Mouse (Mus musculus): Measurements from ENCODE around the gene Fkbp8.

Gene Fkbp8

DNA sequence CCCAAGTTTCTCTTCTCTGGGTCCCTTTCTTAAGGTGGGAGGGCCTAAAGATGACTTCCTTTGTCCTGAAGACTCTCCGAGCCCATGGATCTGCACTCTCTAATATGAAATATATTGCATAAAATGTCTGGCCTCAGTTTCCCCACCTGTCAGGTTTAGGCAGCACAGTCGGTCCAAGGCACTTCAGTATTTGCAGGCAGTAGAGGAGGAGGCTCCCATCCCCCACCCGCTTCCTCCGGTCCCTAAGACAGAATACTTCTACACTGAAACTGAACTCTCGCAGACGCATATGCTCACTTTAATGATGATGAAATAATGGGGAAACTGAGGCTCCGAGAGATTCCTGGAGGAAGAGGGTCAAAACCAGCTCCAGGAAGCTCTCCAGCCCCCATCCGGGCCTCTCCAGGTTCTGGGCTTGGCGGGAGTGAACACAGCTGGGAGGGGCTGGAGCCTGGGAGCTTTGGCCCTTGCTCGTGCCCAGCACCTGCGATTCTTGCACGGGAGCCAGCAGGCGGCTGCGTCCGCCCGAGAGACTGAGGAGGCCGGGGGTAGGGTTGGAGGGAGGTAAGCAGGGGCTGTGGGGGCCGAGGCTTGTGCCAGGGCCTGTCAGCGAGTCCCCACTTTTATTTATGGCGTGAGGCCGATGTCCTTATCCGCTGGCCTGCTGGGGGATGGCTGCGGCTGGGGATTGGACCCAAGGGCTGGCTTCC is 25.5 kb upstream of the Fkbp8 start:
- DNase-seq (ENCODE audit: low read depth): peak; percentile 31

DNA sequence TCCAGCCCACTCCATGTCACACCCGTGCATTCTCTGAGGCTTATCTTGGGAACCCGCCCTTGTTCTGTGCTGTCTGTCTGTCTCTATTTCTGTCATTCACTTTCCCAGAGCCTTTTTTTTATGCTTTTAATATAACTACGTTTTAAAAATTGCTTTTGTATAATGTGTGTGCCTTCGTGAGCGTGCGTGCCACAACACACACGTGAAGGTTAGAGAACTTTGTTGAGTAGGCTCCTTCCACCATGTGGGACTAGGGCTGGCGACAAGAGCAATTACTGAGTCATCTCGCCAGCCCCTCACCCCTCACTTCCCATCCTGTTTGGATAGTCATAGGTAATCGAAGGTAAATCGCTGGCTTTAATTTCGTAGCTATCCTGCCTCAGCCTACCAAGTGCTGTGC is 25.0 kb upstream of the Fkbp8 start:
- no peak for DNase-seq (ENCODE audit: low read depth)

DNA sequence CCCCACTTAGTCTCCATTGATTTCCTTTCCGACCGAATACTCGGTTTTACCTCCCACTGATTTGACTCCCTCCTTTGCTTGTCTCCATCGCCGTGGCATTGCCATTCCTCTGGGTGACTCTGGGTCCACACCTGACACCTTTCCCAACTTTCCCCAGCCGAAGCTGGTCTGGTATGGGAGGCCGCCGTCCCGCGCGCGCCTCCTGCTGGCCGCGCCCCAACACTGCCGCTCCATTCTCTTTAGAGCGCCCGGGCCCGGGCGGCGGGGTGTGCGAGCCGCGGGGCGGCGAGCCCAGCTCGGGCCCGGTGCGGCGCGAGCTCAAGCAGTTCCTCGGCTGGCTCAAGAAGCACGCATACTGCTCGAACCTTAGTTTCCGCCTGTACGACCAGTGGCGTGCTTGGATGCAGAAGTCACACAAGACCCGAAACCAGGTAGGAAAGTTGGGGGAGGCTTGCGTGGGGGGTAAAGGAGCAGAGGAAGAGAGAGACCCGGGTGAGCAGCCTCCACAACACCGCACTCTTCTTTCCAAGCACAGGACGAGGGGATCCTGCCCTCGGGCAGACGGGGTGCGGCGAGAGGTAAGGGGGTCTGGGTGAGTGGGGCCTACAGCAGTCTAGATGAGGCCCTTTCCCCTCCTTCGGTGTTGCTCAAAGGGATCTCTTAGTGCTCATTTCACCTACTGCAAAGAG is 24.3 kb upstream of the Fkbp8 start:
- DNase-seq (ENCODE audit: low read depth): peak; percentile 79

DNA sequence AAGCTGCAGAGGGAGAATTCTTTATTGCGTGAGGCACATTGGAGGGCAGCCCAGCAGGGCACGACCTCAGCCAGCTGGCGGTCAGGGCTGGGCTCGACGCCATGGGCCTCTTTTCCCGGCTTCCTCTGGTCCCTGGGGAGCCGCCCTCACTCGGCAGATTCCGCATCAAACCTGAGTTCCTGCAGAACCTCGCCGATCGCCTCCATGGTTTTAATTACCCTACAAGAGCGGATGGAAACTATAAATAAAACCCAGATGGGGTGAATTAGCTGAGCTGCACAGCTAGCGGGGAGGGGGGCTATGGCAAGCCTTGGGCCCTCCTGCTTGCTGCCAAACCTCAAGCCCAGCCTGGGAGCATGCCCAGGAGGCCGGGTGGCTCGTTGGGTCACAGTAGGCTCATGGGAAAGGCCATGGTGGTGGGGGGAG is 23.2 kb upstream of the Fkbp8 start:
- no peak for DNase-seq (ENCODE audit: low read depth)

DNA sequence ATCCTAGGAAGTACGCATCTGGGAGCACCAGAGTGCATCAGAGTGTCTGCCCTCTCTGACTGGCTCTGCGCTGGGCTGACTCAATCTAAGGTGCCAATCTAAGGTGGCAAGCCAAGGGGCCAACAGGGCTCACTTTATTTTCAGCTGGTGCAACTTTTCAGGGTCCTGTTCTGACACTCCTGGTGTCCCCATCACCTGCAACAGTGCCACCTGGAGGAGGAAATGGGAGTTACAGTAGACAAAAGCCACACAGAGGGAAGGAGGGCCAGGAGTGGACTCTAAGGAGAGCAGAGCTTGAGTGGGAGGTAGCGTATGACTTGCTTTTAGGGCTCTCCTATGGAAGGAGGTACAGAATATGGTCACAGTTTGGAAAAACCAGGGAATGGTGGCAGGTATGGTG is 22.7 kb upstream of the Fkbp8 start:
- DNase-seq (ENCODE audit: low read depth): peak; percentile 92

DNA sequence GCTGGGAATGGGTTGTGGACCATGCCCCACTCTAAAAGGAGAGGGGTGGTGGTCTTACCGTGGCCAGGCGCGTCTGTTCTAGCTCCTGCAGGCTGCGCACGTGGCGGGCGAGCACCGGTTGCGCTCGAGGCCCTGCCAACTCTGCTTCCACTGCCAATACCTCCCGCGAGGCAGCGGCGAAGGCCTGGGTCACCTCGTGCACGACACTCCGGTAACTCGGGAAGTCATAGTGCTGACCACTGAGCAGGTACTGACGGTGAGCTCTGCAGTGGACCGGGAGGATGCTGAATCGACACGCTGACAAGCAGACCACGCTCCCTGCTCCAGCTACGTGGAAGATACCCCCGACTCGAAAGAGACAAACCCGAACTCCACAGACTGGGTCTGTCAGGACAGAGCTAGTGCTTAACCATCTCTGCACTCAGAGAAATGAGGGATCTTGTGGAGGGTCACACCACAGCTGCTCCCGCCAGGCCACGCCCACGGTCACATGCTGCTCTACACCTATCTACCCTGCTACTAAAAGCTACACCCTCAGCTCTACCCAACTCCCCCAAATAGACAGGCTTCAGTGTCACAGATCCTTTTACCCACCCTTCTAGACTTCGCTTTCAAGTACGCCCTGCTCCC is 21.7 kb upstream of the Fkbp8 start:
- DNase-seq (ENCODE audit: low read depth): no peak

DNA sequence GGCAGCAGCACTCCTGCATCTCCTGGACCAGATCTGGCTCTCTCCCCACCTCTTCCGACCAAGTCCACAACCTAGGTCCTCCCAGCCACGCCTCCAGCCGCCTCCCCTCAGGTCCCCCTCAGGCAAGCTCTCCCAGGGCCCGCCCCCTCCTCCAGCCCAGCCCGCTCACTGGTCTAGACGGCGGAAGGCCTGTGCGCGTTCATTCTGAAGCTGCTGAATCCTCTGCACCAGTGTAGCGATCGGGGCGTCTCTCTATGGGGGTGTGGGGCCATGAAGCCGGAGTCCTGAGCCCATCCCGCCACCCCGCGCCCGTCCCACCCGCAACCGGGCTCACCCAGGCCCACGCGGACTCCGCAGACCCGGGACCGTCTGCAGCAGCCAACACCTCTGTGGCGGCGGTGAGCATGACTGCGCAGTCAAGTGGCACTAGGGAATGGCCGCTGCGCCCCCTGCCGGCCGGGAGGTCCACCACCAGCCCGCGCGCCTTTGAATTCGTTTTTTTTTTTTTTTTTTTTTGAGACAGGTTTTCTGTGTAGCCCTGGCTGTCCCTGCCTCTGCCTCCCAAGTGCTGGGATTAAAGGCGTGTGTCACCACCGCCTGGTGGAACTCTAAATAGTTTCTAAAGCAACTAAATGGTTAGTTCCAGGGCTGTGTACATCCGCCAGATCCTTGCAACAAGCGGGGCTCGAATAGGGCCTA is 21.0 kb upstream of the Fkbp8 start, which contains the start of gene Rex1bd:
Gene Rex1bd (minus strand): TSS at position 425 of the 699 bp plus-strand sequence.
- peak; percentile 96 for DNase-seq (ENCODE audit: low read depth)

DNA sequence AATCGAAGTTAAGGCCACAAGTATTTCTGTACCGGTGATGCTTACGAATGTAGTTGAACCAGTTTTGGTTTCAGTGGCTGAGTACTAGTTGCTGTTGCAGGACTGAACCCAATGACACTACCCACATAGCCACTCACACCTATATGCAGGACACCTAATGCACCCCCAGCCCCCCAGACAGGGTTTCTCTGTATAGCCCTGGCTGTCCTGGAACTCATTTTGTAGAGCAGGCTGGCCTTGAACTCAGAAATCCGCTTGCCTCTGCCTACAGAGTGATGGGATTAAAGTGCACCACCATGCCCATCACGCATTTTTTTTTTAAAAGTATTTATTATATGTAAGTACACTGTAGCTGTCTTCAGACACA is 20.5 kb upstream of the Fkbp8 start:
- no peak for DNase-seq (ENCODE audit: low read depth)

DNA sequence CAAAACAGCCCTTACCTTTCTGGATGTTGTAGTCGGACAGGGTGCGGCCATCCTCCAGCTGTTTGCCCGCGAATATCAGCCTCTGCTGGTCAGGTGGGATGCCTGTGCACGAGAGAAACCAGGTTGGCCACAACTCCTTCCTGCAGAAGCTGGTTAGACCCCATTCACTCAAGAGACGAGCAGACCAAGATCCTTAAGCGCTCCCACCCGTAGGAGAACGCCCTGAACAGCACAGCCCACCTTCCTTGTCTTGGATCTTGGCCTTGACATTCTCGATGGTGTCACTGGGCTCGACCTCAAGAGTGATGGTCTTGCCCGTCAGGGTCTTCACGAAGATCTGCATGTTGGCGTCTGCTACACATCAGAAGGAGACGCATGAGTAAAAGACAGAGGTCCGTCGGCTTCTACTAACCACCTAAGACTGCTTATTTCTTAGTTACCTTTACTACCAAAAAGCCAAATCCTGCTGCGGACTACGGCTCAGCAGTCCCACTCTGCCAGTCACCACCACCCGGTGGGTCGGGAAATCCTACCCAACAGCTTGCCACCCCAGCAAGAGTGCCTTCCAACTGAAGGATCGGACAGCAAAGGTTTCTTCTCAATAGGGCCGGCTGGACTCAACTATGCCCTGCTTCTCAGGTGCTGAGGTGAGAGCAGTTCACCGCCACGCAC is 18.1 kb upstream of the Fkbp8 start:
- peak; percentile 42 for DNase-seq (ENCODE audit: low read depth)

DNA sequence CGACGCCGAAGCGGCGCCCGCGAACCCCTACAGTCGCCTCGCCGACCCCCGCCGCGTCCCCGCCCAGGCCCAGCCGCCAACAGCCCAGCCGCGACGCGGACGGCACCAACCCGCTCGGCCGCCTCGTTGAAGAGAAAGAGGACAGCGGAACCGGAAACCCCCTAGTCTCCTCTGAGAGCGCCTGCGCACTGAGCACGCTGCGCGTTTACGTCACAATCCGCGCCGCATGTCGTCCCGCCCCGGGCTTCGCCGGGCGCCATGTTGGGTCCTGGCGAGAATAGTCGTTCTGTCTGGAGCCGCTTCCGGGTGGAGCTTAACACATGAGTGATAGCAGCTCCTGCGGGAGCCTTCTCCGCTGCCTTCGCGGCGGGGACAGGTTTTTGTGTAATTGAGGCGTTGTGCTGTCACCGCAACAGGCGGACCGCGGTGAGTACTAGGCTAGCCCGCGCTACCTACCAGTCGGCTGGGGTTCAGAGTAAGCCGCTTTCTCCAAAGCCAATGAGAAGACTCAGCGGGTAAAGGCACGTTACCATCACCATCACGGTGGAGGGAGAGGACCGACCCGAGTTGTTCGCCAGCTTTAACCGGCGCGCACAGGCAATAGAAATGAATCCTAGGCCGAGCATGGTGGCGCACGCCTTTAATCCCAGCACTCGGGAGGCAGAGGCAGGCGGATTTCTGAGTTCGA is 17.2 kb upstream of the Fkbp8 start, which contains the start of gene Uba52:
Gene Uba52 (minus strand): TSS at position 574 of the 688 bp plus-strand sequence.
- peak; percentile 99 for DNase-seq (ENCODE audit: low read depth)

DNA sequence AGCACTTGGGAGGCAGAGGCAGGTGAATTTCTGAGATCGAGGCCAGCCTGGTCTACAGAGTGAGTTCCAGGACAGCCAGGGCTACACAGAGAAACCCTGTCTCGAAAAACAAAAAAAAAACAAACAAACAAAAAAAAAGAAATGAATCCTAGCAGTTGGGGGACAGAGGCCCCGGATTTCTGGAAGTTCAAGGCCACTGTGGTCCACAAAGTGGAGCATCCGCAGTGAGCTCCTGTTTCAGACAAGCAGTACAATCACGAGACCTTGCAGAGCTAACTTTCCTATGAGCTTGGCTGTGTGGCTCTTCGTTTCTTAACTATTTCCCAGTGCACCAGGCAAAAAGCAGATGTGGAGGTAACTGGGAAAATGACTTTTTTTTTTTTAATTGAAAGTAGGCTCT is 16.4 kb upstream of the Fkbp8 start:
- DNase-seq (ENCODE audit: low read depth): peak; percentile 40

DNA sequence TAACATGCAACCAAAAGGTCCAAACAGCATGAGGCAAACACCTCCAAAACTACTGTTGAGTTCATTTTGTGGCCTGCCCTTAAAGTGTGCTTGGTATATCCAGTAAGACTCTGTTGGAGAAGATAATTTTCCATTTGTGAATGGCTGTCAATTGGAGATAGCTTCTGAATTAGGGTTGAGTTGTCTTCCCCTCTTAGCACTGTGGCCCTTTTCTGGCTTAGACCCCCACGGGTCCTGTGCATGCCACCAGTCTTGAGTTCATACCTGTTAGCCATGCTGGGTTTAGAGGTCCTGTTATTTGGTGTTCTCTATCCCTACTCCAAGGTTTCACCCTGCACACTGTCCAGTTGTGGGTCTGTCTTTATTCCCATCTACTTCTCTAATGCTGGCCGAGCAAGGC is 15.8 kb upstream of the Fkbp8 start:
- DNase-seq (ENCODE audit: low read depth): no peak

DNA sequence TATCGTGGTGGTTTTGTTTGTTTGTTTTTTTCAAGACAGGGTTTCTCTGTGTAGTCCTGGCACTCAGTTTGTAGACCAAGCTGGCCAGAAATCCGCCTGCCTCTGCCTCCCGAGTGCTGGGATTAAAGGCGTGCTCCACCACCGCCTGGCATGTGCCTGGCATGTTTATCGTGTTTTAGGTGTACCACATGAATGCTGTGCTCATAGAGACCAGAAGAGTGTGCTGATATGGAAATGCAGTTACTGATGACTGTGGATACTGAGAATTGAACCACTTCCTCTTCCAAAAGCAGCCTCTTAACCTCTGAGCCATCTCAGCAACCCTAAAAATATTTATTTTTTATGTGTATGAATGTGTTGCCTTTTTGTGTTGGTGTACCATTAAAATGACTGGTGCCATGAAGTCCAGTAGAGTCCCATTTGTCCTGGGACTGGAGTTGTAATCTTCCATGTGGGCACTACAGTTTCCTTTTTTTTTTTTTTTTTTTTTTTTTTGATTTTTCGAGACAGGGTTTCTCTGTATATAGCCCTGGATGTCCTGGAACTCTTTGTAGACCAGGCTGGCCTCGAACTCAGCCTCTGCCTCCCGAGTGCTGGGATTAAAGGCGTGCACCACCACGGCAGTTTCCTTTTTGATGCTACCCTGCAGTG is 15.1 kb upstream of the Fkbp8 start:
- DNase-seq (ENCODE audit: low read depth): peak; percentile 61

DNA sequence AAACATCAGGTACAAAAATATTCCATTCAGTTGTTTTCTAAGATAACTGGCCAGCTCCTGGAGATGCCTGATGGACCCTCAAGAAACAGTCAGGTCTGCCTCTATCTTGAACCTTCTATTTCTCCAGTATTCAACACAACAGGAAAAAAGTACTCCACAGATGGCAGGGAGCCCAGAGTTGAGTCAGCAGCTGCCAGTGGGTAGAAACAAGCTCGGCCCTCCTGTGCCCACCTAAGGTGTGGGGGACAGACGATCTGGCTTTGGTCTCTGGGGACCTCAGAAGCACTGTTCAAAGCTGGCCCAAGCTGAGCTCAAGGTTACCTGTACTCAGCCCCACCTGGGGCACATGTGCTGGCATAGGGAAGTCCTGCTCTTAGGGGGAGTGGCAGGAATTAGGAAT is 14.1 kb upstream of the Fkbp8 start:
- no peak for DNase-seq (ENCODE audit: low read depth)

DNA sequence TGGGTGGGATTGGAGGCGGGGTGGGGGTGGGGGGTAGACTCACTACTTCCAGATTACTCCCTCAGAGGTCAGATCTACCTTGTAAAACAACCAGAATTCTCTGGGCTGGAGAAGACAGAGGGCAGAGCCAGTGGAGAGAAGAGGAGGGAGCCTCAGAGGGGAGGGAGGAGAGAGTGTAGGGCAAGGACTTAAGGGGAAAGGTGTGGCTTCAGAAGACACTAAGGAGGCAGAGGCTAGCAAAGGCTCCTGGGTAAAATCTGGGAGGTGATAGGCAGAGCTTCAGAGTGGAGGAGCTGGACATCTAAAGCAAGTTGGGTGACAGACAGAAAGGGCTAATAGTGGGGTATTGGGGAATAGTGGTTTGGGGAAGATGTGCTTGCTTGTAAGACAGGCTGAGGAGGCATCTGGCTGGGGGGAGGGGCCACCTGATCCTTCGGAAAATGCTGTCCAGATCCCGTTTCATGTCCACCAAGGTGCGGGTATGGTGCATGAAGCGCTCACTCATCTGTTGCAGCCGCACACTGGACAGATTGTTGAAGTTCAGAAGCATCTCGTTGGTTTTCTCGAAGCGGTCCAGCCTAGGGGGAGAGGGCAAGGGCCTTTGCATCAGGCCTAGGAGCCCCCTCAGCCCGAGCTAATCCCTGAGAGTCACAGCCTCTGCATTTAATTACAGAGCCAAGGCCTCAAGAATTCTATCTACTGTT is 9.4 kb upstream of the Fkbp8 start:
- no peak for DNase-seq (ENCODE audit: low read depth)

DNA sequence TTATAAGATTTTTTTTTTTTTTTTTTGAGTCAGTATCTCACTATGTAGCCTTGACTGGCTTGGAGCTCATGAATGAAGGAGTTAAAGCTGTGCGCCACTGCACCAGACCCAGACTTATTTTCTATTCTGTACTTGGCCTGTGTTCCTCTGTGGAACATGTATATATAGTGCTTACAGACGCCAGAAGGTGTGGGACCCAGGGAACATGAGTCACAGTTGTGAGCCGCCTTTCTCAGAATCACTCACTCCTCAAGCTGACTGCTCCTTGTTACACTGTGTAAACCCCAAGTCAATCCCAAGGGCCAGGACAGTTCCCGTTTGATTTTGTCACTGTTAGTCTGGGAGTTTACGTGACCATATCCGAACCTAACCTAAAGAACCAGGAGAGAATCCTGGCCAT is 8.5 kb upstream of the Fkbp8 start:
- DNase-seq (ENCODE audit: low read depth): no peak

DNA sequence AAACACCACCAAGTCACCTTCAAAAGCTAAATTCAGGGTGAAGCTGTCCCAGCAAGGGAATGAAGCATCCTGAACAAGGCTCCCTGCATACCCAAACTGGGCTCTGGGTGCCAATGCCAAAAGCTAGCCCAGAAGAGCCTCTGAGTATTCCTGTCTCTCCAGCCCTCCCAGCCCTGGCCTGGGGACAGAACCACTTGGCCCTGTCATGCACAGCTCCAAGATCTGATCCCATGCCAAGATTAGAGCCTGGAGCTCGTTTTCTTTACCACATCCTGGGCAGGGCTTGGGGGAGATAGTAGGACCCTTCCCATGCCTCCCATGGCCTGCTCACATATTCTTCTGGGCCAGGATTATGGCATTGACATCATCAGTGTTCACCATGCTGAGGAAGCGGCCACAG is 7.9 kb upstream of the Fkbp8 start:
- DNase-seq (ENCODE audit: low read depth): no peak

DNA sequence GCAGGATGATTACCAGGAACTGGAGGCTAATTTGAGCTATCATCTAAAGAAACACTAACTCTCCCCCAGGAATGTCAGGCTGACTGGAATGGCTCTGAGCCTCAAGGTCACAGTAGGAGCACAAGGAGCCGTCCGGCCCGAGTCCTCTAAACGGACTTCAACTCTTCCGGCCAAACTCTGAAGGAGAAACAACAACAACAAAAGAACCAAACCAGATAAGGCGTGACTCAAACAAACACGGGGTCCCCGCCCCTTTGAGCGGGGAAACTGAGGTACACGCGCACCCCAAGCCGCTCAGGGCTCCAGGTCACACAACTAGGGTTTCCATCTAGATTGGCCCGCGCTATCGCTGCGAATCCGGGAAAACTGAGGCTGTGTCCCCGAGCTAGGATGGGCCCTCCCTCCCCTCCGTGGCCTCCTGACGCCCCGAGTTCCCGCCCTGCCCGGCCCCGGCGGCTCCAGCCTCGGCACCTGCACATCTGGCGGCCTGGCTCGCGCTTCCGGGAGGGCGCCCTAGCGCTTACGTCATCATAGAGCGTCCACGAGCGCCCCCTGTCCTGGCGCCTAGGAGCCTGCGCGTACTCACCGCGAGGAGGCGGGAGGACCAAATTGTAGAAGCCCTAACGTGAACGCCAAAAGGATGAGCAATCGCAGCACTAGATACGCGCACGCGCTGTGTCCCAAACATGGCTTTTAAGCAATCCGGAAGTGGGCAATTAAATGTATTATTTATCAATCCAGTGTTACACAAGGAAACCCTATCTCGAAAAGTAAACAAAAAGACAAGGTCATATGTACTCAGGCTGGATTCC is 4.7 kb upstream of the Fkbp8 start:
- DNase-seq (ENCODE audit: low read depth): peak; percentile 99

DNA sequence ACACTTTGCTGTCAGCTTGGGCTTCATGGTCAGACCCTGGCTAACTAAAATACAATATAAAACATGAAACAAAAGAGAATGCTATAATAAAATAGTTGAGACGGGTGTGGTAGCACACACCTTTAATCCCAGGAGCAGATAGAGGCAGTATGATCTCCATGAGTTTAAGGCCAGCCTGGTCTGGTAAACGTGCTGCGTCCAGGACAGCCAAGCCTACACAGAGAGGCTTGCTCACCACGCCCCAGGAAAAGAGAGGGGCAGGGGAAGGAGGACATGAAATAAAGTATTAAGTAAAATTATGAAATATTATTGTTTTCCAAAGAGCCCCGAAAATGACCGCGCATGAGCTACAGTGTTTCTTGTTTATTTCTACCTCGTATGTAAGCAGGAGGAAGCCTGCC is 413 bp upstream of the Fkbp8 start:
- no peak for DNase-seq (ENCODE audit: low read depth)
